Mouse (Mus musculus) left cerebral cortex, adult 2 months (tissue): ENCODE data around the gene Tcap. TPM values are rescaled to one million over a fixed set of nuclear protein-coding genes. Genes with fewer than 3 reads are reported as not detected.
A peak's percentile ranks its signal among the peaks of the same experiment; 100 is the strongest.

Experiments
- DNase-seq, 2 experiments: peaks; one replicate each; pipeline ENCODE4 v3.0.0; 2021 to 2022; ENCODE audit warnings: low spot score in 2 of 2, mixed read lengths in 1 of 2; ENCODE audit errors: extremely low spot score in 1 of 2
- H3K27ac ChIP-seq: fragments of 200-600 bp; 2 replicates; pipeline ENCODE4 v1.8.1; 2022
- H3K4me3 ChIP-seq: fragments of 200-600 bp; 2 replicates; pipeline ENCODE4 v1.8.1; 2022
- CTCF ChIP-seq: fragments of 200-600 bp; IDR thresholded peaks from 2 replicates; pipeline ENCODE4 v1.8.1; 2022; ENCODE audit warnings: antibody characterized with exemption, mild to moderate bottlenecking, moderate library complexity
- intact Hi-C: fragments of 180-260 bp; cut with DNase I; formaldehyde crosslinking; loops from one replicate; pipeline ENCODE4 v1.15.1; 2025
- total RNA-seq, 2 experiments: library from RNA; stranded (reverse); gene quantifications; 2 replicates each; pipeline ENCODE4 v1.2.3; 2021

The Tcap gene
- total RNA-seq, 2 experiments from 2014 or later, result 8.7 to 10.0 TPM

DNA sequence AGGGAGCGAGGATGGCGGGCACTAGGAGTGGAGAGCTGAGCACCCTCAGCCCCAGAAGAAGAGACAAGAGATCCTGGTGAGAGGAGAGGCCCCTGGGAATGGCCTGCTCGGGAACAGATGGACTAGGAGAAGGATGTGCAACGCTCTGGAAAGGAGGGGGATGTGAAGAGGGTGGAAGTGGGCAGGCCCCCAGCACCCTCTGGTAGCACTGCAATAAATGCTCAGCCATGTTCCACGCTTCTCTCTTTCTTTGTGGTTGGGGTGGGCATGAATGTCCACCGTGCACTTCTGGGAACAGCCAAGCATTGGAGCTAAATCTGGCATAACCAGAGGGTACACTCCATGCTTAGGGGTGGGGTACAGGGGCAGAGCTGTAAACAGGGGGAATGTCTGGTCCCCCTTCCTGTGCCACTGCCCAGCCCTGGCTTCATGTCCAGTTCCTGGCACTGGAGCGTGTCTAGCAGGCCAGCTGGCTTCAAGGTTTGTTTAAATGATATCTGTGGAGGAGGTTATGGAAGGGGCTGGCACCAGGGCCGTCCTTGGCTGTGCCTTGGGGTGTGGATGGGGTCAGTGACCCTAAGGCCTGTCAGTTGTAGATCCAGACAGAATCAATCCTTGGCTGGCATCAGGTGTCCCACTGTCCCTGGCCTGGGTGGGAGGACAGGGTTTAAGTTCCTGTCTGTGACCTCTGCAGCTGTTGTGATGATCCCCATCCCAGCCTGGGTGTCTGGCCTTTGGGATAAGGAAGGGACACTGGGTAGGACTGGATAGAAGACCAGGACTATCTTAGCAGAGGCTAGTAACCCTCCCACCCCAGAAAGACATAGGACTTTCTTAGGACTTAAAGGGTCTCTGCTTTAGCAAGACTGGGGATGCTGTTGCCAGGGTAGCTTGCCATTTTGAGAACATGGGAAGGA, 1.4 kb downstream of the Tcap start:
- Histone ChIP-seq H3K4me3 (no peak overlapping the region), H3K27ac (peak overlapping the region; percentile 77)
- peak in 1 of 2 experiments; percentile 27 for DNase-seq
- no peak for TF ChIP-seq CTCF
- intact Hi-C loops, result no loop called here

DNA sequence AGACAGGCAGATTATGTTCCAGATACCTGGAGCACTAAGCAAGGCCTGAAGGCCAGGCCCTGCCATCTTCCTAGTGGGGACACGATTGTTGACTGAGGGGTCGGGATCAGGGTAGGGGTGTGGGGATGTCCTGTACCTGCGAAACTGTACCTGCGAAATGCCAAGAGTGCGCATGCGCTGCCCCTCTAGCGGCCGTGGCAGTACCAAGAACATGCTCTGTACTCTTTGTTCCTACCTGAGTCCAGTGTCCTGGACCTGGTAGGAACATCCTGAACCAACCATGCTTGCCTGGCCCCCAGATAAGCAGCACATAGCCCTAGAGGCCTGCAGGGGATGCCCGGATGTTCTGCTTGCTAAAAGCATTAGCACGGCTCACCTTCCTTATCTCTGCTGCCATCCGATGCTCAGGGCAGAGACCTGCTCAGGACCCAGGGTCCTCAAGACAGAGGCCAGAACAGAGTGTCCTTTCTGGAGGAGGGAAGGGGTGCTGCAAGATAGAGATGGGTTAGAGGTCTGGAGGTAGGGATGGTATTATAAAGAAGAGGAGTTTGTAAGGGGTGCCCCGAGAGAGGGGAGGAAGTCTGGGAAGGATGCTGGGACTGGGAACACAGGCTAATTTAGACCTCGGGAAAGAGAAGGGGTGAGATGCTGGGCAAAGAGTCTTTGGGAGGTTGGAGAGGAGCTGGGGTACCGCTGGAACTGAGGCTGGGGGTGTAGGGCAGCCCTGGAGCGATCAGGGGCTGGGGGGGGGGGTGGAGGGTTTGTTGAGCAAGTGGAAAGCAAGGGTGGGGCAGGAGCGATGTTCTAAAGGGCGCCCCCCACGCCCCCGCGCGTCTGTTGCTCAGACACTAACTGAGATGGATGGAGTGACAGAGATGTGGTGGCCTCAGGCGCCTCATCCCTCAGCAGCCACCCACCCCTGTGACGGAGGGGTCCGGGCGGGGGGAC, 2.3 kb downstream of the Tcap start, which contains the start of gene Pnmt:
Gene Pnmt (plus strand): TSS at position 813 of the 948 bp plus-strand sequence.
- no peak for TF ChIP-seq CTCF
- no peak for DNase-seq
- Histone ChIP-seq H3K27ac (peak within 1 kb of the TSS; percentile 77; the same call in 1 of the 2 replicates), H3K4me3 (no peak within 1 kb of the TSS)
- intact Hi-C loops, result no loop called here

DNA sequence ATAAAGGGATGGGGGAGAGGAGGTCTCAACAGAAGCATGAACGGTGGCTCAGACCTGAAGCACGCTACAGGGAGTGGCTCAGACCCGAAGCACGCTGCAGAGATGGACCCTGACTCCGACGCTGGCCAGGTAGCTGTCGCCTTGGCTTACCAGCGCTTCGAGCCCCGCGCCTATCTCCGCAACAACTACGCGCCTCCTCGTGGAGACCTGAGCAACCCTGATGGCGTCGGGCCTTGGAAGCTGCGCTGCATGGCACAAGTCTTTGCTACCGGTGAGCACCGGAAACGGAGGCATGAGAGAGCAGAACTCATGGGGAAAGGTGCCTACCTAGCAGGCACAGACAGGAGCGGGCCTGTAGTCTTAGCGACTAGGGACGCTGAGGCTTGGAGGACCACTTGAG, 3.0 kb downstream of the Tcap start:
- TF ChIP-seq CTCF, result no peak
- intact Hi-C loops, result no loop called here
- Histone ChIP-seq H3K27ac (no peak overlapping the region), H3K4me3 (no peak overlapping the region)
- no peak for DNase-seq

DNA sequence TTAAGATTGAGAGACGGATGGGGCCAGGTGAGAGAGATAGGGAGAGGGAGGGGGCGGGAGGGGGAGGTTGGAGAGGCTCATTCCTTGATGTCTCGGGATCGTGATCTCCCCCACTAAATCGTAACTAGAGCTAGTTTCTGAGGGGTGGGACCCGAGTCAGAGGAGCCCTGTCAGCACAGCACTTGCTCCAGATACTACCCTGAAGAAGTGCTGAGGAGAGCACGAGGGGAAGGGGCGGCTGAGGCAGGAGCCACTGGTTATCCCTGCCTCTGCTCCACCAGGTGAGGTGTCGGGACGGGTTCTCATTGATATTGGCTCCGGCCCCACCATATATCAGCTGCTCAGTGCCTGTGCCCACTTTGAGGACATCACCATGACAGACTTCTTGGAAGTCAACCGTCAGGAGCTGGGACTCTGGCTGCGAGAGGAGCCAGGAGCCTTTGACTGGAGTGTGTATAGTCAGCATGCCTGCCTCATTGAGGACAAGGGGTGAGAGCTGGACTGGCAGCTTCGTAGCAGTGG, 3.5 kb downstream of the Tcap start:
- no peak for TF ChIP-seq CTCF
- no peak for DNase-seq
- intact Hi-C loops, result no loop called here
- Histone ChIP-seq H3K4me3 (no peak overlapping the region), H3K27ac (no peak overlapping the region)

DNA sequence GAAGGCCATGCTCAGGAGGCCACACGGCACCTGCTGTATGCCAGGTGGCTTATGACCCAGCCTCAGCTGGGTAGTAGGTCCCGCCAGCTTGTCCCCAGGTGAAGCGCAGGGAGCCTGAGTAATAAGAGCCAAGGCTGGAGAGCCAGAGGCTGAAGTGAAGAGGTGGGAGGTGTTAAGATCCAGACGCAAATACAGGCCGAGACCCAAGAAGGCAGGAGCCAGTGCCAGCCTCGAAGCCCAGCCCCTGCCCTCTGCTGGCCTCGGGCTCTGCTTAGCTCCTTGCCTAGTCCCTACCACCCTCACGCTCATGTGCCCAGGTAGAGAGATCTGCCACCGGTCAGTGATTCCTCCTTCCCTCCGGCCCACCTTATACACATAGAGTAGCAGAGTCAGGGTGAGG, 4.7 kb downstream of the Tcap start:
- Histone ChIP-seq H3K4me3 (no peak overlapping the region), H3K27ac (no peak overlapping the region)
- intact Hi-C loops, result loop anchor here (2.0 kb wide), 1 partner anchor 123 kb away; no protein-coding TSS in a partner anchor
- no peak for TF ChIP-seq CTCF
- no peak for DNase-seq

DNA sequence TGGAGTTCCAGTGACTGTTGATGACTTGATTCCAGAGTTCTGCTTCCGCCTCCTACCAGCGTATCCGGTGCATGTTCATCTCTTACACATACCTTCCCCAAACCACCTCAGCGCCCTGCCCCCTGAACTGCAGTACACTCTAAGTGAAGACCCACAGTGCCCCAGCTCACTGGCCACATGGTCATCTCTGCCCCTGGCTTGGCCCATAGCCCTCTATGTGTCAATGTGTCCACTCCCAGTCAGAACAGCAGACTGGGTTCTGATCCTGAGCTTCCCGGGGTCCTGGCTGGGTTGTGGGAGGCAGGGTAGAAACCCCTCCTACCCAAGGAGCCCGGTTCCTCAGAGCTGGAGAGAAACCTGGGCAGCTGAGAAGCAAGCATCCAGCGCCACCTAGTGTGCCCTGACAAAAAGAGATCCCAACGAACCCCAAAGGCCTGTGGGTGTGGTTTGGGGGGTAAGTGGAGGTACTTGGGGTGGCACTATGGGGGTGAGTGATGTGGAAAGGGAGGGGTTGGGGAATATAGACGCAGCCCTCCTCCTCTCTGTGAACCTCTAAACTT, 5.7 kb downstream of the Tcap start:
- Histone ChIP-seq H3K4me3 (no peak overlapping the region), H3K27ac (no peak overlapping the region)
- peak; percentile 75 for TF ChIP-seq CTCF
- DNase-seq, result peak; percentile 61 to 64
- intact Hi-C loops, result loop anchor here (1.0 to 2.0 kb wide), 2 partner anchors 47 to 124 kb away; no protein-coding TSS in a partner anchor

DNA sequence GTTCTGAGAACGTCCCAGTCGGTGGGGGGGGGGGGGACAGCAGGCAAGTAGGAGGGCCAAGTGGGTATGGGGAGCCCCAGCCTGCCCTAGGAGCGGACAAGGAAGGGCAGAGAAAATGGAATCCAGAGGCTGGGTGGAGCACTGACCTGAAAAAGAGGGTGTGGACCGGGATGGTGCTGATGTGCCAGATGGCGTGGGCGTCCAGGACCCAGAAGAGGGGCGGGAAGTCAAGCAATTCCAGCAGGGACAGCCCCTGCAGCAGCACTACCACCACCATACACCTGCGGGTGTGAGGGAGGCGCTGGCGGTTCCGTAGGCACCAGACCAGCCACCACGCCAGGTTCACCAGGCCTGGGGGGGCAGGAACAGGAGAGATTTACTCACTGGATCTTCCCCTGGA, 6.5 kb downstream of the Tcap start:
- no peak for DNase-seq
- Histone ChIP-seq H3K4me3 (no peak overlapping the region), H3K27ac (no peak overlapping the region)
- intact Hi-C loops, result no loop called here
- no peak for TF ChIP-seq CTCF

DNA sequence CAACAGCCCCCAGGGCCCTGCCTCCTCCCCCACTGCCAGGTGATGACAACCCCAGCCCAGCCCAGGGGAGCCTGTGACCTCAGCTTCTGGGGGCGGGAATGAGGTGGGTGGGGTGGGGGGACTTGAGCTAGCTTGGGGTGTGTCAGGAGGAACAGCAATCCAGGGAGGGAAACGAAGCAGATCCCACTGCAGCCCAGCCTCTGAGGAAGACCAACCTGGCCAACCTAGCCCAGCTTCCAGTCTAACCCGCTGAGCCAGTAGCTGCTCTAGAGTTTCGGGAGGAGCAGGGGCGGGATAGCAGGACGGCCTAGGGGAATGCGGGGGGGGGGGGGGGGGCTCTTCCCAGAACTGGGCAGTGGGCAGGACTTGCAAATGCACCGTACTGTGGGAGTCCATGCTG, 8.4 kb downstream of the Tcap start:
- no peak for DNase-seq
- no peak for TF ChIP-seq CTCF
- intact Hi-C loops, result no loop called here
- no peak overlapping the region for H3K4me3 ChIP-seq
- H3K27ac ChIP-seq, result no peak overlapping the region

DNA sequence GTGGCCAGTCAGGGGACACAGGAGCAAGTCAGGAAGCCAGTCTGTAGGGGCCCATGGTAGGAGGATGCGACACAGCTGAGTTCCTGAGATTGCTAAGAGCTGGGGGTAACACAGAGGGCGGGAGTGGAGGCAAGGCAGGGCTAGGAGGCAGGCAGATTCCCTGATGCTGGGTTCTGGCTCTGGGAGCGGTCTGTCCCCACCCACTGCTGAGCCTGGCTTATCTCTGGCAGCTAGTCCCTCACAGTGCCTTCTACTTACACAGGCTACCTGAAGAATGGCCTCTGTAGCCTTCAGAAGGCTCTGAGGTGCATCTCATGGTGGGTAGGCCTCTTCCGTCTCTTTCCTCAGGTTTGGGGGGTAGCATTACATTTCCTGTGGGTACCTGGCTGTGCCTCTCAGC, 9.0 kb downstream of the Tcap start:
- no peak for TF ChIP-seq CTCF
- Histone ChIP-seq H3K4me3 (no peak overlapping the region), H3K27ac (no peak overlapping the region)
- no peak for DNase-seq
- intact Hi-C loops, result no loop called here

DNA sequence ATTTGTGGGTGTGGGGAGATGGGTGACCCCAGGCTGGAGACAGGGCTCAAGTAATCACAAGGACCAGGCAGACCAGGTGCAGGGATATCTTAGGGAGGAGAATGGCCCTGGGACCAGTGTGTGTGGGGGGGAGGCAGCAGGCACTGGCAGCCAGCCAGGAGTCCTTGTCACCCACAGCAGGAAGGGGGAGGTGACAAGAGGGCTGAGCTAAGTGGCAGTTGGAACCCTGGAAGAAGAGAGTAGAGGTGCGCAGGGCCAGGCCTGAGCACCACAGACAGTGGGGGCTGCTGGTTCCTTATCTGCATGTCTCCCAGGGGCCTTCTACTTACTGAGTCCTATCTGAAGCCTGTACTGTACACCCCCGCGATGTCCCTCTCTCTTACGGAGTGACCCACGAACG, 9.7 kb downstream of the Tcap start:
- no peak for DNase-seq
- Histone ChIP-seq H3K27ac (no peak overlapping the region), H3K4me3 (no peak overlapping the region)
- intact Hi-C loops, result no loop called here
- TF ChIP-seq CTCF, result no peak

DNA sequence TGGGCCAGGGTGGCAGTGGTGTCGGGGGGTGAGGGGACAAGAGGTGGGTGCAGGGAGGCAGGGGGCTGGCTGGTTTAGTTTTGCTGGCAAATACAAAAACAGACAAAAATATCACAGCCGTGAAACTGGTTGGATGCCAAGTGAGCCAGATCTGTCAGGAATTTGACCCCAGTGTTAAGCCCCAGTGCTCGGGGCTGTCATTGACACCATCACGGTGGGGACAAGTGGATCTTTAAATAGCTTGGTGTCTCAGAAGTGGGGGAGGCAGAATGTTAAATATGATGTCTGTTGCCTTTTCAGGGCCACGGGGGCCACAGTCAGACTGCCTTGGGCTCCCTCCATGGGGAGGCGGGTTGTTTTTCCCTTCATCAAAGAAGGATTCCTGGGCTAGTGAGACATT, 10.7 kb downstream of the Tcap start:
- H3K4me3 ChIP-seq, result no peak overlapping the region
- H3K27ac ChIP-seq, result no peak overlapping the region
- intact Hi-C loops, result no loop called here
- no peak for DNase-seq
- TF ChIP-seq CTCF, result no peak

DNA sequence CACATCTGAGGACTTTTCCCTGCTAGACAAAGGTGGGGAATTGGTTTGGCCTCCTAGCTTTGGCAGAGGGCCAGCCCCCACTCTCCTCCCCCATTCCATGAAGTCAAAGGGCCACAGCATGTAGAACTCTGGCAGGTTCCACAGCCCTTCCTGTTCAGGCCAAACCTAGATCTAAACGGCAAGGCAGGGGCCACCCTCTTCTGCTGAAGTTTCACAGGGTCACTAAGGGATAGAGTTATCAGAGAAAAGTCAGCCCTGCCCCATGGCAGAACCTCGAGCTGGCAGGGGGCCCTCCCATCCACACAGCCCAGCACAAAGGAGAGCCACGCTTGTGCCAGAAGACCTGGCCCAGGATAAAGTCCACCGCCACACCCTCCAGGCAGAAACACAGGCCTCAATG, 11.4 kb downstream of the Tcap start:
- no peak for DNase-seq
- no peak for TF ChIP-seq CTCF
- intact Hi-C loops, result no loop called here
- H3K27ac ChIP-seq, result no peak overlapping the region
- no peak overlapping the region for H3K4me3 ChIP-seq
